Mouse (Mus musculus): ENCODE data around the gene Reep3. TPM values are rescaled to one million over a fixed set of nuclear protein-coding genes. Genes with fewer than 3 reads are reported as not detected.
A peak's percentile ranks its signal among the peaks of the same experiment; 100 is the strongest.

The Reep3 gene
- polyA plus RNA-seq, 1 experiment from 2014 or later = 54.0 TPM

DNA sequence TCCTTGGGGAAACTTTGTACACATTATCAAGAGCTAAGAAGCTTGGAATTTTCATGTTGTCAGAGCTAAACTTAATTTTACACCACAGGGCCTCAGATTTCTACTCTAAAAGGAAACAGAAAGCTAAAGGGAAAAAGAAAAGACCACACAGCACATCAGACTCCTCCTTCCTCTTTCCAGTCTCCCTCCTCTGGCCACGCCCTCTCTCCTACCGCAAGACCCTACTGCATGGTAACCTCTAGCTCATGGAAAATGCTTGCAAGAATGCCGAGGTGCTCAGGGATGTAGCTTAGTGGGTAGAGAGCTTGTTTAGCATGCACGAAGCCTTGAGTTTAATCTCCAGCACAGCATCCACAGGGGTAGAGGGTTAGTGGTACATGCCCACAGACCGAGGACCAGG lies 24.9 kb downstream of the Reep3 start:
- no peak overlapping the region for H3K4me2 ChIP-seq (replicated peaks)
- no peak overlapping the region for H3K27ac ChIP-seq
- peaks cover 8% of the 10 kb centered on the region for H3K4me1 ChIP-seq
- H3K4me3 ChIP-seq = no peak overlapping the region
- 0 out of 2 replicates have a peak, but pooled peaks cover 4% of the 10 kb centered on the region for H3K9me3 ChIP-seq (replicated peaks)
- 89% methylated on average over 5 of the region's 5 CpGs for WGBS
- H3K36me3 ChIP-seq = no peaks in the 10 kb centered on the region
- no peak for ATAC-seq (ENCODE audit: low FRiP score)
- no peak overlapping the region for H3K9ac ChIP-seq
- H3K27me3 ChIP-seq = no peaks in the 10 kb centered on the region

DNA sequence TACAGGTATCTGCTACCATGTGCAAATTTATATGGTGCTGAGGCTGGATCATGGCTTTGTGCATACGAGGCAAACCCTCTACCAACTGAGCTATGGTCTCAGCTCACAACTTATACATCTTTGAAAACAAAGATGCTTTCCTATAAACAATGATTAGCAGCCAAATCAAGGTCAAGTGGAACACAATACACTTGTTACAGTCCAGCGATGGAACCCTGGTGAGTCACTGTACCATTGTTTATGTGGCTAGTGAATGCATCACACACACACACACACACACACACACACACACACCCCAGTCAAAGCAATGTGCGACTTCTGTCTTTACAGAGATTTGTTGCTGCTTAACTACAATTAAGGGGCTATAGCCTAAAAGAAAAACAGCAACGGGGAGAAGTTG lies 25.4 kb downstream of the Reep3 start:
- WGBS = 86% methylated on average over 4 of the region's 4 CpGs
- H3K27ac ChIP-seq = no peak overlapping the region
- H3K9ac ChIP-seq = no peak overlapping the region
- ATAC-seq (ENCODE audit: low FRiP score) = no peak
- H3K36me3 ChIP-seq = no peaks in the 10 kb centered on the region
- no peak overlapping the region for H3K4me2 ChIP-seq (replicated peaks)
- no peak overlapping the region for H3K4me3 ChIP-seq
- no peaks in the 10 kb centered on the region for H3K27me3 ChIP-seq
- H3K4me1 ChIP-seq = peaks cover 6% of the 10 kb centered on the region; the same call in 1 of the 2 replicates
- 0 out of 2 replicates have a peak, but pooled peaks cover 4% of the 10 kb centered on the region for H3K9me3 ChIP-seq (replicated peaks)

DNA sequence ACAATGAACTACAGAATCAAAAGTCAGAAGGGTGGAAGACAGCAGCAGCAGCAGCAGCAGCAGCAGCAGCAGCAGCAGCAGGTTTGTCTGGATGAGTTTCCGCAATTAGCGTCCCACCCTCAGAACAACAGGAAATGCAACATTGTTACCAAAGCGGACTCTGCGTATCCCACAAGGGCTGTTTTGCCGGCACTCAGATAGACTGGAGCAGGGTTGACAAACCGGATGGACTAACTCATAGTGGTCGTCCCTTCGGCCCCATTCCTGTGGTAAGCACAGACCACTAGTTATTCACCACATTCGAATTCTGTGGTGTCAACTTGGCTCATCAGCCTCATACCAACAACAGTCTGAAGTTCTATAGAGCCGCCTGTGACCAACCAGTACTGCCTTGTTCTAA lies 27.7 kb downstream of the Reep3 start:
- 0 out of 2 replicates have a peak, but pooled peaks cover 4% of the 10 kb centered on the region for H3K9me3 ChIP-seq (replicated peaks)
- no peak overlapping the region for H3K4me2 ChIP-seq (replicated peaks)
- no peak overlapping the region for H3K4me3 ChIP-seq
- no peaks in the 10 kb centered on the region for H3K36me3 ChIP-seq
- no peak for ATAC-seq (ENCODE audit: low FRiP score)
- peaks cover 13% of the 10 kb centered on the region; the same call in 1 of the 2 replicates for H3K4me1 ChIP-seq
- no peak overlapping the region for H3K9ac ChIP-seq
- 93% methylated on average over 10 of the region's 10 CpGs for WGBS
- H3K27me3 ChIP-seq = no peaks in the 10 kb centered on the region
- H3K27ac ChIP-seq = no peak overlapping the region

DNA sequence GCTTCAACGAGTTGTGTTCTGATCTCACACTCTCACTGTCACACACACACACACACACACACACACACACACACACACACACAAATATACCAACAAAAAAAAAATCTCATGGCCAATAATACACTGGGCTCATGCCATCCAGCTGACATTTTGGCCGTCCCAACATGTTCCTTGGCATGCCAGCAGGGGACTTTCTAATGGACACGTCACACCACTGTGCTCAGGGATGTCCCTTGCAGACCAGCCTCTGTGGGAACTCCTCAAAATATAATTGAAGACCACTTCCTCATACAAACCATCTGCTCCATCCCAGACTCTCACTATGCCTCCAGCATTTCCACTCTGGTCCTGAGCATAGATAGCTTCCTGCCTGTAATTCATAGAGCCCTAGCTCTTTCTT lies 30.3 kb downstream of the Reep3 start:
- Histone ChIP-seq H3K4me3 (no peak overlapping the region), H3K27ac (peak overlapping the region; percentile 23; the same call in 1 of the 2 replicates), H3K9me3 (replicated peaks) (0 out of 2 replicates have a peak, but pooled peaks cover 4% of the 10 kb centered on the region), H3K27me3 (no peaks in the 10 kb centered on the region), H3K4me2 (replicated peaks) (no peak overlapping the region), H3K36me3 (no peaks in the 10 kb centered on the region), H3K9ac (no peak overlapping the region), H3K4me1 (peaks cover 22% of the 10 kb centered on the region)
- ATAC-seq (ENCODE audit: low FRiP score) = peak; percentile 46
- WGBS = 58% methylated on average over 3 of the region's 3 CpGs

DNA sequence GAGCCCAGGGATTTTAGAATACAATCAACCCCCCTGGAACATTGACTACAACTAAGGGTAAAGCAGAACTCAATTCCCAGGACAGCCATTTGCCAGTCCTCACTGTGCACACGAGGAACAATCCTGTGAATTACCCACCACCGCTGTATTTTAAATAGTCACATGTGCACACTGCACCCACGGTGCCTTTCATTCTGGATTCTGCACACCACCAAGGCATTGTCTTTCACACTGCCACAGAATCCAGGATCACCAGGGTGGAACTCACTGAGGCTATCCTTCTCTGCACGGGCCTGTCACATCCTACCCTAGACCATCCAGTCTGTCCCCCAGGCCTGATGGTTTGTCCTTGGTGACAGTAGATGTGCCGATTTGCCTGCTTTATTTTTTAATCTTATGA lies 30.8 kb downstream of the Reep3 start:
- H3K27ac ChIP-seq = peak overlapping the region; percentile 45
- no peaks in the 10 kb centered on the region for H3K36me3 ChIP-seq
- peaks cover 26% of the 10 kb centered on the region for H3K4me1 ChIP-seq
- 42% methylated on average over 5 of the region's 5 CpGs for WGBS
- H3K27me3 ChIP-seq = no peaks in the 10 kb centered on the region
- H3K4me2 ChIP-seq (replicated peaks) = no peak overlapping the region
- peak; percentile 66 for ATAC-seq (ENCODE audit: low FRiP score)
- H3K9me3 ChIP-seq (replicated peaks) = 0 out of 2 replicates have a peak, but pooled peaks cover 4% of the 10 kb centered on the region
- H3K4me3 ChIP-seq = no peak overlapping the region
- no peak overlapping the region for H3K9ac ChIP-seq

DNA sequence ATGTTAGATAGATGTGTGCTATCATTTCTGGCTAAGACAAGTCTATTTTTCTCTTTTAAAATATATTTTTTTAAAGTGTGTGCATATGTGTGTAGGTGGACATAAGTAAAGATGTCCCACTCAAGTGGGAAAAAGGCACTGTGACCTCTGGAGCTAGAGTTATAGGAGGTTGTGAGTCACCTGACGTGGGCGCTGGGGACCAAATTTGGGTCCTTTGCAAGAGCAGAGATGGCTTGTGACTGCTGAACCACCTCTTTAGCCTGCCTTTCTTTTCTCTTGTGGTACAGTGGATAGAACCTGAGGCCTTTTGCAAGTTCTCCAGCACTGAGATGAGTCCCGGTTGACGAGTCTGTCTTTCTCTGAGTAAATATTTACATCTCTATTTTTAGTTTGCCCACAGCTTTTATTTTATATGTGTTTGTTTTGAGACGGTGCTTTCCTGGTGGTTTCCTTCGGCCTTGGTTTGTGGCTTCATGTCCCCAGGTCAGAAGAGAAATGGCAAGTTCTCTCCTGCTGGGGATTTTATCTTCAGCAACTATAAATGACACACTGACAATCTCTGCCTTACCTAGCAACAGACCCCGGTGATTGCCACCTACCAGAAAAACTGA lies 31.4 kb downstream of the Reep3 start:
- no peak for ATAC-seq (ENCODE audit: low FRiP score)
- Histone ChIP-seq H3K36me3 (no peaks in the 10 kb centered on the region), H3K4me1 (peaks cover 26% of the 10 kb centered on the region), H3K27me3 (no peaks in the 10 kb centered on the region), H3K4me2 (replicated peaks) (no peak overlapping the region), H3K9ac (no peak overlapping the region), H3K27ac (peak overlapping the region; percentile 45; the same call in 1 of the 2 replicates), H3K4me3 (no peak overlapping the region), H3K9me3 (replicated peaks) (0 out of 2 replicates have a peak, but pooled peaks cover 4% of the 10 kb centered on the region)
- 79% methylated on average over 7 of the region's 7 CpGs for WGBS

DNA sequence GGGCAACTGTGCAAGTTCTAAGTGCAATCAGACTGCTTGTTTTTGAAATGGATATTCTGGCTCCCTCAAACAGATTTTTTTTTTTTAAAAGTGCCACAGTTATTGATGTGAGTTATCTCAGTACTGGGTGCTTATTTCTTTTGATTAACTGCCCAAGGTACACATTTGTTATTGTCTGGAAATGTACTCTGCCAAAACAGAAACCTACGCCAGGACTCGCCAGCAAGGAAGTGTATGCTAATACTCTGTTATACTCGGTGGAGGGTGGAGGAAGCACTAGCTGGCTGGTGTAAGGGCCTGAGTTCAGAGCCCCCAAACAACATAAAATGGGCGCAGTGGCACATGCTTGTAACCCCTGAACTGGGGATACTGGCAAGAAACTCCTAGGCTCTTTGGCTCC lies 34.9 kb downstream of the Reep3 start:
- 59% methylated on average over 4 of the region's 4 CpGs for WGBS

DNA sequence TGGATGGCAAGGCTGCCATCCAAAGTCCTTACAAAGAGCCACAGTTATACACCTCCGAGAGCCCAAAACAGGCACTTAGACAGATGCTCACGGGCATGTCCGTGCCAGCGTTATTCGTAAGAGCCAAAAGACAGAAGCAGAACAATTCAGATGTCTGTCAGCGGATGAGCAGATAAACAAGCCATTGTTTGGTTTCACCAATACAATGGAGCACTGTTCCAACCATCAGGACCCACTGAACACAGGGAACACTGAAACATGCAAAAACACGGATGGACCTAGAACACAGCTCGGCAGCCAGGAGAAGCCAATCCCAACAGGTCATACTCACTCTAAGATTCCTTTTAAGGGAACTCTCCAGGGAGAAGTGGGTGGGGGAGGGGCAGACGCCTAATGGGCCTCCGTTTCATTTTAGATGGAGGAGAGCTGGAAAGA lies 35.4 kb downstream of the Reep3 start:
- H3K4me1 ChIP-seq = peaks cover 25% of the 10 kb centered on the region
- no peaks in the 10 kb centered on the region for H3K9me3 ChIP-seq (replicated peaks)
- no peak overlapping the region for H3K4me3 ChIP-seq
- H3K27me3 ChIP-seq = no peaks in the 10 kb centered on the region
- peak overlapping the region; percentile 32 for H3K4me2 ChIP-seq (replicated peaks)
- H3K27ac ChIP-seq = peak overlapping the region; percentile 75
- no peak overlapping the region for H3K9ac ChIP-seq
- no peaks in the 10 kb centered on the region for H3K36me3 ChIP-seq
- WGBS = 24% methylated on average over 10 of the region's 10 CpGs
- peak; percentile 56; the same call in 1 of the 2 replicates for ATAC-seq (ENCODE audit: low FRiP score)

More for the DNA sequence above, 34.9 kb downstream of the Reep3 start:
- Histone ChIP-seq H3K9ac (no peak overlapping the region), H3K27me3 (no peaks in the 10 kb centered on the region), H3K4me2 (replicated peaks) (peak overlapping the region; percentile 32; the same call in 1 of the 2 replicates), H3K36me3 (no peaks in the 10 kb centered on the region), H3K27ac (peak overlapping the region; percentile 75), H3K9me3 (replicated peaks) (no peaks in the 10 kb centered on the region), H3K4me1 (peaks cover 27% of the 10 kb centered on the region), H3K4me3 (no peak overlapping the region)
- ATAC-seq (ENCODE audit: low FRiP score) = no peak

DNA sequence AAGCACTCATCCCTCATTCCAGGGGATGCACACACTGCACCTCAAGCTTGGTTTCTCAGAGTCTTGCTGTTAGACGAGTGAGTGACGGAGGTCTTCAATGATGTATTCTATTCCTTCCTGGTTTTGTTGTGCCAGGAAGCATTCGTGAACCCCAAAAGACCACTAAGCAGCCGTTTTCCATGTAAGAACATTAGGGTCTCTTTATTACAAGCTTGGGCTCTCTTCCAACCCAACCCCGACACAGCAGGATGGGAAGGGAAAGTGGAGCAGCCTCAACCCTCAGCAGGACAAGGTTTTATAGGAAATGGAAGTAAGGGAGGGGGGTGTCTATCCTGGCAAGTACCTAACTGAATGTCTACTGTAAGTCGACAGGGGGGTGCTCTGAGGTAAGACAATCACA lies 38.0 kb downstream of the Reep3 start:
- H3K4me2 ChIP-seq (replicated peaks) = no peak overlapping the region
- no peaks in the 10 kb centered on the region for H3K27me3 ChIP-seq
- H3K9ac ChIP-seq = no peak overlapping the region
- no peaks in the 10 kb centered on the region for H3K9me3 ChIP-seq (replicated peaks)
- H3K27ac ChIP-seq = no peak overlapping the region
- no peaks in the 10 kb centered on the region for H3K36me3 ChIP-seq
- 77% methylated on average over 6 of the region's 6 CpGs for WGBS
- no peak for ATAC-seq (ENCODE audit: low FRiP score)
- H3K4me1 ChIP-seq = peaks cover 20% of the 10 kb centered on the region
- H3K4me3 ChIP-seq = no peak overlapping the region

DNA sequence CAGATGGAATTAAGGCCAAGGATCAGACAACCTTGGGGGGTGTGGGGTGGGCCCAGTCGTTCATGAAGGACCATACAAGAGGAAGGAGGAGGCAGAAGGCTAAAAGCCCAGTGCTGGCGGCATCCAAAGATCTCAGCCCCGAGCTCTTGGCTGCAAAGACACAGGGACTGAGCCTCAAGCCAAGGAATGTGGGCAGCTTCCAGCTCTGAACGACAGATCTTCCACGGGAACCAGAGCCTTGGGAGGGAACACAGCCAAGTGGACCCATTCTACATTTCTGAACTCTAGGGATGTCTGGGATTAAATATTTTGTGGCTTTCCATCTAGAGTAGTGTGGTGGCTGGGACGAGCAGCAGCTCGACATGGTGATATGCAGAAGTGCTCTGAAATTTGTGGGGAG lies 38.4 kb downstream of the Reep3 start:
- Histone ChIP-seq H3K27me3 (no peaks in the 10 kb centered on the region), H3K9ac (no peak overlapping the region), H3K4me1 (peaks cover 23% of the 10 kb centered on the region), H3K4me3 (no peak overlapping the region), H3K9me3 (replicated peaks) (no peaks in the 10 kb centered on the region), H3K27ac (no peak overlapping the region), H3K4me2 (replicated peaks) (no peak overlapping the region), H3K36me3 (no peaks in the 10 kb centered on the region)
- no peak for ATAC-seq (ENCODE audit: low FRiP score)
- WGBS = 79% methylated on average over 7 of the region's 7 CpGs

DNA sequence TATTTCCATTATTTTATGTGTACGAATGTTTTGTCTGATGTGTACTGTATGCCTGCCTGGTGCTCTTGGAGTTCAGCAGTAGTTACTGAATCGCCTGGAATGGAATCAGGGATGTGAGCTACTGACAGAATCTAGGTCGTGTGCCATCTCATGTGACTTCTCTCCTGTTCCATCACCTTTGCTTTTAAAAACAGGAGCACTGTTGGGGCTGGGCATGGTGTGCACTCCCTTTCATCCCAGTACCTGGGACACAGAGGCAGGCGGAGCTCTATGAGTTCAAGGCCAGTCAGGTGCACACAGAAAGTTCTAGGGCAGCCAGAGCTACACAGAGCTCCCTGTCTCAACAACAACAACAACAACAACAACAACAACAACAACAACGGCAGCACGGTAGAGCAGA lies 39.0 kb downstream of the Reep3 start:
- WGBS = 89% methylated on average over 6 of the region's 6 CpGs
- Histone ChIP-seq H3K36me3 (no peaks in the 10 kb centered on the region), H3K4me2 (replicated peaks) (no peak overlapping the region), H3K27me3 (no peaks in the 10 kb centered on the region), H3K4me1 (peaks cover 25% of the 10 kb centered on the region), H3K9me3 (replicated peaks) (no peaks in the 10 kb centered on the region), H3K4me3 (no peak overlapping the region), H3K9ac (no peak overlapping the region), H3K27ac (no peak overlapping the region)
- no peak for ATAC-seq (ENCODE audit: low FRiP score)

DNA sequence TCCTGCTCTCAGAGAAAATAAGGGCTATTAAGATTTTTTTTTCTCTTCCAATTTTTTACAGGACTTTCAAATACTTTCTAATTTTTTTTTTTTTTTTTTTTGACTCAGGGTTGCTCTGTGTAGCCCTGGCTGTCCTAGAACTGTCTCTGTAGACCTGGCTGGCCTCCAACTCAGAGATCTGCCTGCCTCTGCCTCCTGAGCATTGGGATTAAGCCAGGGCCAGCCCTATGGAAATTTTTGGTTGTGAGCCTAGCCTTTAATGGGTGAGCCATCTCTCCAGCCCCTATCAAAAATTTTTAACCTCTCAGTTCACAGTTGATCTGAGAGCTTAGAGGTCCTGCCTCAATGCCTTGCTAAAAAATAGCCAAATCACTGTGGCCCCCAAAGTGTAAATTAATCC lies 39.5 kb downstream of the Reep3 start:
- peaks cover 26% of the 10 kb centered on the region for H3K4me1 ChIP-seq
- no peaks in the 10 kb centered on the region for H3K27me3 ChIP-seq
- no peak for ATAC-seq (ENCODE audit: low FRiP score)
- no peaks in the 10 kb centered on the region for H3K36me3 ChIP-seq
- no peak overlapping the region for H3K4me2 ChIP-seq (replicated peaks)
- no peak overlapping the region for H3K9ac ChIP-seq
- no peaks in the 10 kb centered on the region for H3K9me3 ChIP-seq (replicated peaks)
- H3K27ac ChIP-seq = 0 out of 2 replicates have a peak overlapping the region, but pooled peaks have one; percentile 35
- no peak overlapping the region for H3K4me3 ChIP-seq
